Mouse (Mus musculus): ENCODE measurements at regions not wholly inside any gene's neighbourhood (a gene's known extent, or its start where the extent isn't known, plus 50 kb on each side); places are given as distances from the start of the nearest gene placed in this dataset.

GRCm38 (mm10) chr4:67477264-67477845 lies 650.0 kb downstream of the Tlr4 start:
- no peak overlapping the region for H3K4me2 ChIP-seq (ENCODE audit: low read depth, low read length)
- no peaks in the 10 kb centered on the region for H3K36me3 ChIP-seq (replicated peaks; ENCODE audit: control insufficient read depth, insufficient read depth, low read depth, low read length)
- no peaks in the 10 kb centered on the region for H3K27me3 ChIP-seq (ENCODE audit: control insufficient read depth, insufficient read depth, low read length)
- no peak overlapping the region for H3K9ac ChIP-seq (replicated peaks; ENCODE audit: low read length)
- no peak overlapping the region for H3K27ac ChIP-seq (replicated peaks; ENCODE audit: low read depth, low read length)
- peak; percentile 81; the same call in 1 of the 2 replicates for ATAC-seq (replicated peaks; ENCODE audit: insufficient number of reproducible peaks, low FRiP score, low TSS enrichment, low read depth)
- H3K9me3 ChIP-seq (replicated peaks; ENCODE audit: control insufficient read depth, low read length): no peaks in the 10 kb centered on the region
- WGBS: 13% methylated on average over 6 of the region's 6 CpGs
- H3K4me3 ChIP-seq (ENCODE audit: low read depth, low read length): no peak overlapping the region
- no peaks in the 10 kb centered on the region for H3K4me1 ChIP-seq (ENCODE audit: control insufficient read depth, insufficient read depth, low read length)
- DNase-seq (ENCODE audit: low spot score): peak; percentile 85

GRCm38 (mm10) chr4:67478081-67478480 lies 650.7 kb downstream of the Tlr4 start:
- 37% methylated on average over 2 of the region's 2 CpGs for WGBS
- no peak for ATAC-seq (replicated peaks; ENCODE audit: insufficient number of reproducible peaks, low FRiP score, low TSS enrichment, low read depth)

GRCm38 (mm10) chr4:67522235-67522634 lies 694.9 kb downstream of the Tlr4 start:
- no peak overlapping the region for H3K9ac ChIP-seq (replicated peaks; ENCODE audit: low read length)
- no peak overlapping the region for H3K4me3 ChIP-seq (ENCODE audit: low read depth, low read length)
- H3K4me2 ChIP-seq (ENCODE audit: low read depth, low read length): no peak overlapping the region
- ATAC-seq (replicated peaks; ENCODE audit: insufficient number of reproducible peaks, low FRiP score, low TSS enrichment, low read depth) (no peak), DNase-seq (ENCODE audit: low spot score) (no peak)
- WGBS: 72% methylated on average over 4 of the region's 4 CpGs
- H3K36me3 ChIP-seq (replicated peaks; ENCODE audit: control insufficient read depth, insufficient read depth, low read depth, low read length): no peaks in the 10 kb centered on the region
- no peaks in the 10 kb centered on the region for H3K27me3 ChIP-seq (ENCODE audit: control insufficient read depth, insufficient read depth, low read length)
- H3K27ac ChIP-seq (replicated peaks; ENCODE audit: low read depth, low read length): no peak overlapping the region
- H3K4me1 ChIP-seq (ENCODE audit: control insufficient read depth, insufficient read depth, low read length): no peaks in the 10 kb centered on the region
- no peaks in the 10 kb centered on the region for H3K9me3 ChIP-seq (replicated peaks; ENCODE audit: control insufficient read depth, low read length)

More at GRCm38 (mm10) chr4:67478081-67478480, 650.7 kb downstream of the Tlr4 start:
- no peak overlapping the region for H3K4me3 ChIP-seq (ENCODE audit: low read depth, low read length)
- H3K4me1 ChIP-seq (ENCODE audit: control insufficient read depth, insufficient read depth, low read length): no peaks in the 10 kb centered on the region
- no peak overlapping the region for H3K27ac ChIP-seq (replicated peaks; ENCODE audit: low read depth, low read length)
- no peak overlapping the region for H3K9ac ChIP-seq (replicated peaks; ENCODE audit: low read length)
- no peaks in the 10 kb centered on the region for H3K9me3 ChIP-seq (replicated peaks; ENCODE audit: control insufficient read depth, low read length)
- no peaks in the 10 kb centered on the region for H3K27me3 ChIP-seq (ENCODE audit: control insufficient read depth, insufficient read depth, low read length)
- no peak overlapping the region for H3K4me2 ChIP-seq (ENCODE audit: low read depth, low read length)
- DNase-seq (ENCODE audit: low spot score): no peak
- H3K36me3 ChIP-seq (replicated peaks; ENCODE audit: control insufficient read depth, insufficient read depth, low read depth, low read length): no peaks in the 10 kb centered on the region

- no peak for ATAC-seq (replicated peaks; ENCODE audit: insufficient number of reproducible peaks, low FRiP score, low TSS enrichment, low read depth)
- 42% methylated on average over 2 of the region's 2 CpGs for WGBS
- no peak overlapping the region for H3K9ac ChIP-seq (replicated peaks; ENCODE audit: low read length)
These were observed 695.8 kb downstream of the Tlr4 start for GRCm38 (mm10) chr4:67523158-67523557.

GRCm38 (mm10) chr4:67529586-67529985 lies 702.2 kb downstream of the Tlr4 start:
- H3K27ac ChIP-seq (replicated peaks; ENCODE audit: low read depth, low read length): no peak overlapping the region
- no peaks in the 10 kb centered on the region for H3K9me3 ChIP-seq (replicated peaks; ENCODE audit: control insufficient read depth, low read length)
- no peak overlapping the region for H3K4me3 ChIP-seq (ENCODE audit: low read depth, low read length)
- no peak for ATAC-seq (replicated peaks; ENCODE audit: insufficient number of reproducible peaks, low FRiP score, low TSS enrichment, low read depth)
- H3K27me3 ChIP-seq (ENCODE audit: control insufficient read depth, insufficient read depth, low read length): no peaks in the 10 kb centered on the region
- no peaks in the 10 kb centered on the region for H3K36me3 ChIP-seq (replicated peaks; ENCODE audit: control insufficient read depth, insufficient read depth, low read depth, low read length)
- 69% methylated on average over 3 of the region's 3 CpGs for WGBS
- H3K4me2 ChIP-seq (ENCODE audit: low read depth, low read length): no peak overlapping the region
- H3K9ac ChIP-seq (replicated peaks; ENCODE audit: low read length): no peak overlapping the region
- no peaks in the 10 kb centered on the region for H3K4me1 ChIP-seq (ENCODE audit: control insufficient read depth, insufficient read depth, low read length)
- no peak for DNase-seq (ENCODE audit: low spot score)

More at GRCm38 (mm10) chr4:67523158-67523557, 695.8 kb downstream of the Tlr4 start:
- DNase-seq (ENCODE audit: low spot score): peak; percentile 15
- Histone ChIP-seq H3K27ac (replicated peaks; ENCODE audit: low read depth, low read length) (no peak overlapping the region), H3K36me3 (replicated peaks; ENCODE audit: control insufficient read depth, insufficient read depth, low read depth, low read length) (no peaks in the 10 kb centered on the region), H3K4me2 (ENCODE audit: low read depth, low read length) (no peak overlapping the region), H3K9me3 (replicated peaks; ENCODE audit: control insufficient read depth, low read length) (no peaks in the 10 kb centered on the region), H3K27me3 (ENCODE audit: control insufficient read depth, insufficient read depth, low read length) (no peaks in the 10 kb centered on the region), H3K4me1 (ENCODE audit: control insufficient read depth, insufficient read depth, low read length) (no peaks in the 10 kb centered on the region), H3K4me3 (ENCODE audit: low read depth, low read length) (no peak overlapping the region)

GRCm38 (mm10) chr4:67539466-67539865 lies 712.1 kb downstream of the Tlr4 start:
- H3K9ac ChIP-seq (replicated peaks; ENCODE audit: low read length): no peak overlapping the region
- WGBS: 73% methylated on average over 5 of the region's 5 CpGs
- no peak overlapping the region for H3K4me3 ChIP-seq (ENCODE audit: low read depth, low read length)
- no peak overlapping the region for H3K27ac ChIP-seq (replicated peaks; ENCODE audit: low read depth, low read length)
- no peaks in the 10 kb centered on the region for H3K36me3 ChIP-seq (replicated peaks; ENCODE audit: control insufficient read depth, insufficient read depth, low read depth, low read length)
- ATAC-seq (replicated peaks; ENCODE audit: insufficient number of reproducible peaks, low FRiP score, low TSS enrichment, low read depth) (no peak), DNase-seq (ENCODE audit: low spot score) (no peak)
- H3K4me1 ChIP-seq (ENCODE audit: control insufficient read depth, insufficient read depth, low read length): no peaks in the 10 kb centered on the region
- no peak overlapping the region for H3K4me2 ChIP-seq (ENCODE audit: low read depth, low read length)
- no peaks in the 10 kb centered on the region for H3K27me3 ChIP-seq (ENCODE audit: control insufficient read depth, insufficient read depth, low read length)
- no peaks in the 10 kb centered on the region for H3K9me3 ChIP-seq (replicated peaks; ENCODE audit: control insufficient read depth, low read length)

- peak; percentile 35 for DNase-seq (ENCODE audit: low spot score)
- 30% methylated on average over 1 of the region's 1 CpGs for WGBS
- H3K9me3 ChIP-seq (replicated peaks; ENCODE audit: control insufficient read depth, low read length): no peaks in the 10 kb centered on the region
These were observed 718.6 kb downstream of the Tlr4 start for GRCm38 (mm10) chr4:67546013-67546412.

GRCm38 (mm10) chr4:67547957-67548356 lies 720.6 kb downstream of the Tlr4 start:
- DNase-seq (ENCODE audit: low spot score) (no peak), ATAC-seq (replicated peaks; ENCODE audit: insufficient number of reproducible peaks, low FRiP score, low TSS enrichment, low read depth) (no peak)
- 91% methylated on average over 1 of the region's 1 CpGs for WGBS
- H3K27ac ChIP-seq (replicated peaks; ENCODE audit: low read depth, low read length): no peak overlapping the region
- no peak overlapping the region for H3K4me2 ChIP-seq (ENCODE audit: low read depth, low read length)
- no peak overlapping the region for H3K9ac ChIP-seq (replicated peaks; ENCODE audit: low read length)
- H3K4me3 ChIP-seq (ENCODE audit: low read depth, low read length): no peak overlapping the region
- no peaks in the 10 kb centered on the region for H3K4me1 ChIP-seq (ENCODE audit: control insufficient read depth, insufficient read depth, low read length)
- H3K36me3 ChIP-seq (replicated peaks; ENCODE audit: control insufficient read depth, insufficient read depth, low read depth, low read length): no peaks in the 10 kb centered on the region
- H3K9me3 ChIP-seq (replicated peaks; ENCODE audit: control insufficient read depth, low read length): no peaks in the 10 kb centered on the region
- H3K27me3 ChIP-seq (ENCODE audit: control insufficient read depth, insufficient read depth, low read length): no peaks in the 10 kb centered on the region

More at GRCm38 (mm10) chr4:67546013-67546412, 718.6 kb downstream of the Tlr4 start:
- Histone ChIP-seq H3K4me2 (ENCODE audit: low read depth, low read length) (no peak overlapping the region), H3K27me3 (ENCODE audit: control insufficient read depth, insufficient read depth, low read length) (no peaks in the 10 kb centered on the region), H3K36me3 (replicated peaks; ENCODE audit: control insufficient read depth, insufficient read depth, low read depth, low read length) (no peaks in the 10 kb centered on the region), H3K4me3 (ENCODE audit: low read depth, low read length) (no peak overlapping the region), H3K27ac (replicated peaks; ENCODE audit: low read depth, low read length) (no peak overlapping the region), H3K9ac (replicated peaks; ENCODE audit: low read length) (no peak overlapping the region), H3K4me1 (ENCODE audit: control insufficient read depth, insufficient read depth, low read length) (no peaks in the 10 kb centered on the region)
- no peak for ATAC-seq (replicated peaks; ENCODE audit: insufficient number of reproducible peaks, low FRiP score, low TSS enrichment, low read depth)
